Mouse (Mus musculus) embryonic facial prominence, embryonic 11.5 days (tissue): ENCODE results near the gene Phlda3. TPM values are rescaled to one million over a fixed set of nuclear protein-coding genes. Genes with fewer than 3 reads are reported as not detected.

Source experiments
- ATAC-seq: fragments of 200-750 bp; cut with Nextera tagmentation; replicated peaks from 2 replicates; pipeline ENCODE4 v1.8.0; 2017; ENCODE audit warnings: low read depth; ENCODE audit not compliant: insufficient number of reproducible peaks, low FRiP score, low TSS enrichment
- DNase-seq: peaks from one replicate; pipeline ENCODE4 v3.0.0-alpha.2; 2015; ENCODE audit warnings: low spot score
- H3K27ac ChIP-seq: fragments of 300-500 bp; sonication (generic); replicated peaks from 2 replicates; pipeline ENCODE4 v1.5.1; 2014; ENCODE audit warnings: mild to moderate bottlenecking, low read depth, low read length, control low read depth
- H3K27me3 ChIP-seq: fragments of 300-500 bp; sonication (generic); 2 replicates; pipeline ENCODE4 v1.6.1; 2014; ENCODE audit warnings: mild to moderate bottlenecking, low read length, moderate library complexity, mixed read lengths; ENCODE audit not compliant: control insufficient read depth, insufficient read depth
- H3K36me3 ChIP-seq: fragments of 300-500 bp; sonication (generic); replicated peaks from 2 replicates; pipeline ENCODE4 v1.6.1; 2014; ENCODE audit warnings: low read depth, mild to moderate bottlenecking, low read length, moderate library complexity, mixed read lengths; ENCODE audit not compliant: control insufficient read depth, insufficient read depth
- H3K4me1 ChIP-seq: fragments of 300-500 bp; sonication (generic); 2 replicates; pipeline ENCODE4 v1.6.1; 2014; ENCODE audit warnings: low read length, mixed read lengths; ENCODE audit not compliant: control insufficient read depth, insufficient read depth
- H3K4me2 ChIP-seq: fragments of 300-500 bp; sonication (generic); 2 replicates; pipeline ENCODE4 v1.6.1; 2014; ENCODE audit warnings: low read depth, mild to moderate bottlenecking, control low read depth, low read length, moderate library complexity
- H3K4me3 ChIP-seq: fragments of 300-500 bp; sonication (generic); 2 replicates; pipeline ENCODE4 v1.5.1; 2014; ENCODE audit warnings: low read depth, low read length, control low read depth
- H3K9ac ChIP-seq: fragments of 300-500 bp; sonication (generic); replicated peaks from 2 replicates; pipeline ENCODE4 v1.6.1; 2014; ENCODE audit warnings: mild to moderate bottlenecking, control low read depth, low read length
- H3K9me3 ChIP-seq: fragments of 300-500 bp; sonication (generic); replicated peaks from 2 replicates; pipeline ENCODE4 v1.6.1; 2016; ENCODE audit warnings: mild to moderate bottlenecking, low read length, inconsistent platforms, mixed read lengths; ENCODE audit not compliant: control insufficient read depth
- WGBS: fragments of 180-500 bp; shearing (Covaris S2); extraction: QIAGEN DNeasy Blood & Tissue Kit; methylation state at CpG from one replicate; pipeline ENCODE4 v1.1.7; 2014; 5-methylcytosine and 5-hydroxymethylcytosine counted together
- polyA plus RNA-seq: library from polyadenylated mRNA; unstranded; fragments of >200 nt; fragmentation: Nextera tagmentation; extraction: Ambion mirVana; gene quantifications from 2 replicates; pipeline ENCODE4 v1.2.1, GENCODE M21; 2014

Phlda3 gene
- polyA plus RNA-seq, 1 experiment from 2014 or later = 33.5 TPM

DNA sequence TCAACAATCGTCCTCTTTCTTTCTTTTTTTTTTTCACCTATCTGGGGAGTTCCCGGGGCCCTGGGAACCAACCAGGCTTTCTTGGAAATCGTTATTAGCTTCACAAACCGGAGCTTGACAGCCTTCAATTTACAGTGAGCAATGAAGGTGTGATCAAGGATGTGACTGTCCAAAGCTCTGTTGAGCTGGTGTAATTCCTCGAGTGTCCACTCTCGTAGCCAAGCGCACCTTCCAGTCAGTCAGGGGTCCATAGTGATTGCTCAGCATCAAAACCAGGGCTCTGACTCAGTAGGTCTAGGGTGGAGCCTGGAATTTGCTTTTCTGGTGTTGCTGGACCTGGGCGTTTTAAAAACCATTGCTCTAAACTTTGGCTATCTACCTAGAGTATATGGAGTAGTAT lies 5.7 kb upstream of the Phlda3 start:
- DNase-seq = no peak
- Histone ChIP-seq H3K4me3 (no peak overlapping the region), H3K27ac (no peak overlapping the region), H3K9me3 (no peaks in the 10 kb centered on the region), H3K27me3 (no peaks in the 10 kb centered on the region), H3K4me1 (no peaks in the 10 kb centered on the region), H3K9ac (no peak overlapping the region), H3K4me2 (no peak overlapping the region), H3K36me3 (no peaks in the 10 kb centered on the region)
- ATAC-seq = no peak
- WGBS = 74% methylated on average over 8 of the region's 8 CpGs

GRCm38 (mm10) chr1:135761728-135762127 lies 4.2 kb upstream of the Phlda3 start:
- no peak overlapping the region for H3K4me2 ChIP-seq
- no peaks in the 10 kb centered on the region; the same call in 1 of the 2 replicates for H3K4me1 ChIP-seq
- no peak for ATAC-seq
- H3K9ac ChIP-seq = no peak overlapping the region
- H3K27me3 ChIP-seq = no peaks in the 10 kb centered on the region
- H3K27ac ChIP-seq = no peak overlapping the region
- no peaks in the 10 kb centered on the region for H3K9me3 ChIP-seq
- no peak overlapping the region for H3K4me3 ChIP-seq
- no peaks in the 10 kb centered on the region for H3K36me3 ChIP-seq
- no peak for DNase-seq
- 87% methylated on average over 5 of the region's 5 CpGs for WGBS

GRCm38 (mm10) chr1:135763503-135764205 lies 2.3 kb upstream of the Phlda3 start:
- 46% methylated on average over 9 of the region's 9 CpGs for WGBS
- Histone ChIP-seq H3K4me3 (no peak overlapping the region), H3K27me3 (no peaks in the 10 kb centered on the region), H3K4me2 (no peak overlapping the region), H3K9me3 (no peaks in the 10 kb centered on the region), H3K36me3 (no peaks in the 10 kb centered on the region), H3K9ac (no peak overlapping the region), H3K4me1 (no peaks in the 10 kb centered on the region; the same call in 1 of the 2 replicates), H3K27ac (no peak overlapping the region)
- ATAC-seq (no peak), DNase-seq (peak; percentile 22)

DNA sequence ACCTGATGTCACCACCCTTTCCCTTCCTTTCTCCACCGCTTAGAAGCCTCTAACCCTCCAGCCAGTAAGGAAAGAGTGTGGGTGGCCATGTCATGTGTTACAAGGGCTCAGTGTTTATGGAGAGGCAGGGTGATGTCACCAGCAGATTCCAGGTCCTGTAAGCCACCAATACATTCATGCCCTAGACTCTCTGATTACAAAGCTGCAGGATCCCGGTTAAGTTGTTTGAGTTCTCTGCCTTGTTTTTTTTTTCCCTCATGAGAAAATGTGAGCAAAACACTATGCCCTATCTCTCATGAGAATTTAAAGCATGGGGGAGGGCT lies 1.8 kb upstream of the Phlda3 start:
- WGBS = 32% methylated on average over 2 of the region's 2 CpGs
- Histone ChIP-seq H3K36me3 (no peaks in the 10 kb centered on the region), H3K4me2 (no peak overlapping the region), H3K4me1 (no peaks in the 10 kb centered on the region; the same call in 1 of the 2 replicates), H3K9me3 (no peaks in the 10 kb centered on the region), H3K4me3 (no peak overlapping the region), H3K27me3 (no peaks in the 10 kb centered on the region), H3K9ac (no peak overlapping the region), H3K27ac (no peak overlapping the region)
- DNase-seq (no peak), ATAC-seq (no peak)

GRCm38 (mm10) chr1:135766592-135767306 lies 830 bp downstream of the Phlda3 start:
- Histone ChIP-seq H3K4me2 (peak overlapping the region; percentile 91), H3K27me3 (no peaks in the 10 kb centered on the region), H3K9ac (peak overlapping the region; percentile 84), H3K36me3 (no peaks in the 10 kb centered on the region), H3K4me3 (peak overlapping the region; percentile 60), H3K9me3 (no peaks in the 10 kb centered on the region), H3K4me1 (no peaks in the 10 kb centered on the region; the same call in 1 of the 2 replicates), H3K27ac (peak overlapping the region; percentile 48)
- DNase-seq (no peak), ATAC-seq (no peak)
- WGBS = 29% methylated on average over 30 of the region's 30 CpGs

DNA sequence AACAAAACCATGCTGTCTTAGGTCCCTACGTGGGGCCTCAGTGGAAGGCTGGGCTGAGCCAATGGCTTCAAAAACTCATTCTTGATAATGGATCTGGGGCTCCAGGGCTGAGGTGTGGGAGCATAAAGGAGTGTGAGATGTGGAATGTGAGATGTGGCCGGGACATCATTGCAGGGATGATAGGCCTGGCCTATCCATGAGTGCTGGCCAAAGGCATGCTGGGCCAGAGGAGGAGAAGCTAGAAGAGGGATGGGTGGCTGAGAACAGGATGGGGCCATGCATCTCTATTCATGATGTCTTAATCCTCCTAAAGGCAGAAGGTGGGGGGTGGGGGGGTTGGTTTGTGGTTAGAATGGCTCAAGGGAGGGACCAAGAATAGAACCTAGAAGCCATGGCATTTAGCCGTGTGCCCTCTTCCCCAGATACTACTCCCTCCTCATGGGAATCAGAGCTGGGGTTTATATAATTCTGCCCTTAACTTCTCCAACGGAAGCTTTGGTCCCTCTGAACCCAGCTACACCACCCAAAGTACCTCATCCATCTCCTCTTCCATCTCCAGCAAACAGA lies 1.5 kb downstream of the Phlda3 start:
- Histone ChIP-seq H3K4me2 (peak overlapping the region; percentile 91), H3K27me3 (no peaks in the 10 kb centered on the region), H3K9me3 (no peaks in the 10 kb centered on the region), H3K9ac (no peak overlapping the region), H3K27ac (no peak overlapping the region), H3K4me1 (no peaks in the 10 kb centered on the region; the same call in 1 of the 2 replicates), H3K4me3 (no peak overlapping the region; the same call in 1 of the 2 replicates), H3K36me3 (no peaks in the 10 kb centered on the region)
- DNase-seq = no peak
- WGBS = 74% methylated on average over 4 of the region's 4 CpGs
- no peak for ATAC-seq

DNA sequence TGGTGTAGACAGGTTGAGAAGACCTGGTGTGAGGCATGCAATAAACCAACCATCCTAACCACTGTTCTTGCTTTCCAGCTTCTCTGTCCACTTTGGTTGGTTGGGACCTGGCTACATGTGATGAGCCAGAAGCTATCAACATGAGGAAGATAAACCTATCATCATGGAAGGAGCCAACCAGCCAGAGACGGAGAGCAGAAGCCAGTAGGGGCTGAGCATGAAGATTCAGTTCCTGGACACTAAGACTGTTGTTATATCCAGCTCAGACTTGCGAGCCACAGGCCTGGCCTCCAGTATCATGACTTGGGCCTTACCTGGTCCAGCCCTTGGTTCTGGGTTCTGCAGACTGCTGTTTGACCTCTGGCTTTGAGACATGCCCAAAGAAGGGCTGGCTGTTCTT lies 2.5 kb downstream of the Phlda3 start:
- DNase-seq (no peak), ATAC-seq (no peak)
- no peaks in the 10 kb centered on the region for H3K36me3 ChIP-seq
- no peaks in the 10 kb centered on the region for H3K9me3 ChIP-seq
- H3K4me2 ChIP-seq = no peak overlapping the region
- no peak overlapping the region for H3K27ac ChIP-seq
- H3K4me3 ChIP-seq = no peak overlapping the region
- WGBS = 92% methylated on average over 2 of the region's 2 CpGs
- no peak overlapping the region for H3K9ac ChIP-seq
- no peaks in the 10 kb centered on the region for H3K27me3 ChIP-seq
- H3K4me1 ChIP-seq = no peaks in the 10 kb centered on the region; the same call in 1 of the 2 replicates

DNA sequence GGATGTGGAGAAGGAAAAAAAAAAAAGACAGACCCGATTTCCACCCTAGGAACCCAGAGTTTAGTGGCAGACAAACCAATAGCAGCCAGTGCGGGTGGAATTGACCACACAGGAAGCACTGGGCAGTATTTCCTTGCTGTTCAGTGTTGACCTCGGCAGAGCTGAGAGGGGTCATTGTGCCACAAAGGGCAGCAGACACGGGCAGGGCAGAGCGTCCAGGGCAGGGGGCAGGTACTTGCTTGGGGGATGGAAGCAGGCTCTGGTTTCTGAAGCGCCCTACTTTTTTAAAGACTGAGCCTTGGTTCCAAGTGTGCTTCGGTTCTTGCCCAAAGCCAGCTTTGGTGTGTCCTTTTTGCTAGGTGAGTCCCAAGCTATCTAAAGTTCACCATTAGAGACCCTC lies 4.3 kb downstream of the Phlda3 start:
- no peak for DNase-seq
- Histone ChIP-seq H3K4me3 (no peak overlapping the region), H3K27me3 (no peaks in the 10 kb centered on the region), H3K4me1 (no peaks in the 10 kb centered on the region; the same call in 1 of the 2 replicates), H3K4me2 (no peak overlapping the region), H3K9ac (no peak overlapping the region), H3K9me3 (no peaks in the 10 kb centered on the region), H3K27ac (no peak overlapping the region), H3K36me3 (no peaks in the 10 kb centered on the region)
- WGBS = 48% methylated on average over 7 of the region's 7 CpGs
- no peak for ATAC-seq
